Mouse (Mus musculus) spleen, postnatal 36 days (tissue): Measurements from ENCODE around the gene Odf3b.

ENCODE experiments used
- DNase-seq, 2 experiments: peaks; one replicate each; pipeline ENCODE4 v3.0.0; 2022; ENCODE audit warnings: low spot score in 2 of 2, mixed read lengths in 1 of 2

Odf3b gene

GRCm38 (mm10) chr15:89374801-89375534, 4.1 kb downstream of the Odf3b start:
- no peak for DNase-seq

- no peak for DNase-seq
Observed at GRCm38 (mm10) chr15:89374340-89374739, 4.7 kb downstream of the Odf3b start.

GRCm38 (mm10) chr15:89373762-89374248, 5.3 kb downstream of the Odf3b start, which contains the start of gene Sco2:
Gene Sco2, minus strand, starts transcription at chr15:89373846.
- DNase-seq: peak; percentile 85 to 88

- DNase-seq: peak; percentile 81 to 85
Observed at GRCm38 (mm10) chr15:89373027-89373761, 5.9 kb downstream of the Odf3b start.

GRCm38 (mm10) chr15:89372536-89372935, 6.5 kb downstream of the Odf3b start:
- no peak for DNase-seq

GRCm38 (mm10) chr15:89372068-89372467, 7.0 kb downstream of the Odf3b start:
- DNase-seq: no peak

- no peak for DNase-seq
Observed at GRCm38 (mm10) chr15:89365141-89365551, 13.9 kb downstream of the Odf3b start.

GRCm38 (mm10) chr15:89363051-89363450, 16.0 kb downstream of the Odf3b start:
- DNase-seq: no peak

- no peak for DNase-seq
Observed at GRCm38 (mm10) chr15:89358784-89359183, 20.3 kb downstream of the Odf3b start.

- DNase-seq: peak; percentile 55 to 72
Observed at GRCm38 (mm10) chr15:89356372-89356771, 22.7 kb downstream of the Odf3b start.

GRCm38 (mm10) chr15:89355241-89356187, 23.6 kb downstream of the Odf3b start, which contains the start of the genes Lmf2 and Ncaph2:
Gene Lmf2, minus strand, starts transcription at chr15:89355659.
Gene Ncaph2, plus strand, starts transcription at chr15:89355719.
- peak; percentile 94 to 96 for DNase-seq

- no peak for DNase-seq
Observed at GRCm38 (mm10) chr15:89354455-89354854, 24.6 kb downstream of the Odf3b start.

- DNase-seq: no peak
Observed at GRCm38 (mm10) chr15:89353837-89354236, 25.2 kb downstream of the Odf3b start.

- DNase-seq: no peak
Observed at GRCm38 (mm10) chr15:89352795-89353194, 26.3 kb downstream of the Odf3b start.

GRCm38 (mm10) chr15:89352054-89352453, 27.0 kb downstream of the Odf3b start:
- DNase-seq: no peak

GRCm38 (mm10) chr15:89351302-89351701, 27.8 kb downstream of the Odf3b start:
- DNase-seq: no peak

GRCm38 (mm10) chr15:89350447-89350846, 28.6 kb downstream of the Odf3b start:
- DNase-seq: no peak

GRCm38 (mm10) chr15:89343325-89343724, 35.8 kb downstream of the Odf3b start:
- no peak for DNase-seq

- no peak for DNase-seq
Observed at GRCm38 (mm10) chr15:89341678-89342077, 37.4 kb downstream of the Odf3b start.

GRCm38 (mm10) chr15:89340136-89340535, 38.9 kb downstream of the Odf3b start:
- DNase-seq: no peak

GRCm38 (mm10) chr15:89339696-89340095, 39.4 kb downstream of the Odf3b start:
- peak; percentile 37 to 59 for DNase-seq
